Mouse (Mus musculus) forebrain, embryonic 11.5 days (tissue): Measurements from ENCODE around the gene Defb18. TPM values are rescaled to one million over a fixed set of nuclear protein-coding genes. Genes with fewer than 3 reads are reported as not detected.
"Not testable (repeated sequence)": the region's sequence is repeated elsewhere in the genome, so short reads cannot be mapped to it uniquely, and the experiment has no call there.

Experiments
- ATAC-seq: fragments of 200-750 bp; cut with Nextera tagmentation; replicated peaks from 2 replicates; pipeline ENCODE4 v1.8.0; 2017; ENCODE audit warnings: moderate TSS enrichment; ENCODE audit not compliant: low FRiP score
- DNase-seq: peaks from one replicate; pipeline ENCODE4 v3.0.0-alpha.2; 2017; ENCODE audit warnings: low spot score
- H3K27ac ChIP-seq: fragments of 300-500 bp; sonication (generic); 2 replicates; pipeline ENCODE4 v1.5.1; 2014; ENCODE audit warnings: low read depth, low read length
- H3K27me3 ChIP-seq: fragments of 300-500 bp; sonication (generic); 2 replicates; pipeline ENCODE4 v1.6.1; 2014; ENCODE audit warnings: mild to moderate bottlenecking, low read length, mixed read lengths; ENCODE audit not compliant: control insufficient read depth, insufficient read depth
- H3K36me3 ChIP-seq: fragments of 300-500 bp; sonication (generic); 2 replicates; pipeline ENCODE4 v1.6.1; 2014; ENCODE audit warnings: mild to moderate bottlenecking, low read length, moderate library complexity, mixed read lengths; ENCODE audit not compliant: control insufficient read depth, insufficient read depth
- H3K4me1 ChIP-seq: fragments of 300-500 bp; sonication (generic); replicated peaks from 2 replicates; pipeline ENCODE4 v1.6.1; 2014; ENCODE audit warnings: low read length, mixed read lengths; ENCODE audit not compliant: control insufficient read depth, insufficient read depth
- H3K4me2 ChIP-seq: fragments of 300-500 bp; sonication (generic); 2 replicates; pipeline ENCODE4 v1.6.1; 2014; ENCODE audit warnings: low read depth, mild to moderate bottlenecking, low read length, moderate library complexity, mixed read lengths; ENCODE audit not compliant: severe bottlenecking
- H3K4me3 ChIP-seq: fragments of 300-500 bp; sonication (generic); 2 replicates; pipeline ENCODE4 v1.5.1; 2014; ENCODE audit warnings: low read depth, low read length
- H3K9ac ChIP-seq: fragments of 300-500 bp; sonication (generic); 2 replicates; pipeline ENCODE4 v1.6.1; 2014; ENCODE audit warnings: low read length
- H3K9me3 ChIP-seq: fragments of 300-500 bp; sonication (generic); 2 replicates; pipeline ENCODE4 v1.6.1; 2016; ENCODE audit warnings: low read length, mixed read lengths; ENCODE audit not compliant: control insufficient read depth
- WGBS: fragments of 180-500 bp; shearing (Covaris S2); extraction: QIAGEN DNeasy Blood & Tissue Kit; methylation state at CpG from one replicate; pipeline ENCODE4 v1.1.7; 2014; 5-methylcytosine and 5-hydroxymethylcytosine counted together
- polyA plus RNA-seq: library from polyadenylated mRNA; unstranded; fragments of >200 nt; fragmentation: Nextera tagmentation; extraction: Ambion mirVana; gene quantifications from 2 replicates; pipeline ENCODE4 v1.2.1, GENCODE M21; 2014

Gene Defb18
- not detected in 2 replicates for polyA plus RNA-seq

DNA sequence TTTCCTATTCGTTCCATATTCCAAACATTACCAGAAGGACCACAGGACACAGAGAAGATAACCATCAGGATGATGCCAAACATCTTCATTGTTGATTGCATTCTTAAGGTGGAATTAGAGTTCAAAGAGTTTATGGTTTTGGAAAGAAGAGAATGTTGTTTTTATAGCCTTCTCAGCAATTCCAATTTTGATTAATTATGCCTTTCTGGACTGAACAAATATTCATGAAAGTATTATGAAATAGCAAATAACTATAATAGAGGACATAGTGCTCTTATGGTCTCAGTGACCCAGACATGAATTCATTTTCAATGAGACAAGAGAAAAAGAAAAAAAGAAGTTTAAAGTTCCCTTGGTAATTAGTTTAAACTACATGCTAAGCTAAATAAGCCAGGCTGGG, at the start of gene Defb18:
Gene Defb18 (minus strand): TSS at position 101 of the 400 bp plus-strand sequence.
- no peak within 1 kb of the TSS for H3K9ac ChIP-seq
- no peak within 1 kb of the TSS for H3K27ac ChIP-seq
- H3K9me3 ChIP-seq: no peaks in the 10 kb centered on the region
- no peak for ATAC-seq
- 86% methylated on average over 1 of the region's 1 CpGs for WGBS
- H3K4me3 ChIP-seq: no peak within 1 kb of the TSS
- H3K4me2 ChIP-seq: no peak within 1 kb of the TSS
- no peaks in the 10 kb centered on the region for H3K36me3 ChIP-seq
- no peak for DNase-seq
- H3K27me3 ChIP-seq: no peaks in the 10 kb centered on the region
- no peaks in the 10 kb centered on the region for H3K4me1 ChIP-seq

DNA sequence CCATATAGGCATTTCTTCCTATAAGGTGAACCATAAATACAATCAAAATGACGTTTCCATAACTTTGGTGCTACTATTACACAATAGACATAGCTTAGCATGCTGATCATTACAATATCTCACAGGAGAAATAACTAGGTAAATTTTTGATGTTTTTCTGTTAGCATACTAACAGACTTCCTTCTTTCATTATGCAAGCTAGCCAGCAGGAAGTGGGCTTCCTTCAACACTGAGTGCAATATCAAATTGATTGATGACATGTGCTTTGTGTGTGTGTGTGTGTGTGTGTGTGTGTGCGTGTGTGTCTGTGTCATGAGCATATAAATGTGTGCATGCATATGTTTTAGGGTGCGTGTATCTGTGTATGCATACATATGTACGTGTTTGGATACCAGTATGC, 33.9 kb upstream of the Defb18 start:
- no peaks in the 10 kb centered on the region for H3K36me3 ChIP-seq
- no peaks in the 10 kb centered on the region for H3K27me3 ChIP-seq
- H3K9me3 ChIP-seq: no peaks in the 10 kb centered on the region
- ATAC-seq (no peak), DNase-seq (no peak)
- H3K4me3 ChIP-seq: no peak overlapping the region
- H3K27ac ChIP-seq: no peak overlapping the region
- H3K4me1 ChIP-seq: no peaks in the 10 kb centered on the region
- WGBS: 89% methylated on average over 4 of the region's 4 CpGs
- H3K4me2 ChIP-seq: no peak overlapping the region
- no peak overlapping the region for H3K9ac ChIP-seq

GRCm38 (mm10) chr1:18268845-18269244, 31.6 kb upstream of the Defb18 start:
- 70% methylated on average over 5 of the region's 5 CpGs for WGBS
- H3K27me3 ChIP-seq: no peaks in the 10 kb centered on the region
- no peak overlapping the region for H3K27ac ChIP-seq
- H3K4me2 ChIP-seq: no peak overlapping the region
- H3K36me3 ChIP-seq: no peaks in the 10 kb centered on the region
- no peaks in the 10 kb centered on the region for H3K9me3 ChIP-seq
- DNase-seq (no peak), ATAC-seq (no peak)
- H3K4me3 ChIP-seq: no peak overlapping the region
- no peak overlapping the region for H3K9ac ChIP-seq
- H3K4me1 ChIP-seq: no peaks in the 10 kb centered on the region

- Histone ChIP-seq H3K4me2 (no peak within 1 kb of the TSS), H3K4me3 (no peak within 1 kb of the TSS), H3K4me1 (no peaks in the 10 kb centered on the region), H3K27me3 (no peaks in the 10 kb centered on the region), H3K36me3 (no peaks in the 10 kb centered on the region), H3K27ac (no peak within 1 kb of the TSS), H3K9me3 (no peaks in the 10 kb centered on the region), H3K9ac (no peak within 1 kb of the TSS)
- no peak for ATAC-seq
- DNase-seq: no peak
Observed at GRCm38 (mm10) chr1:18265038-18265437, 27.8 kb upstream of the Defb18 start, which contains the start of gene Defb41. TSS of gene Defb41 (minus strand) at chr1:18265138.

GRCm38 (mm10) chr1:18245801-18246580, 8.7 kb upstream of the Defb18 start:
- 88% methylated on average over 9 of the region's 9 CpGs for WGBS
- DNase-seq, H3K4me3 ChIP-seq, H3K9me3 ChIP-seq, H3K27ac ChIP-seq, H3K4me1 ChIP-seq, H3K4me2 ChIP-seq, ATAC-seq, H3K27me3 ChIP-seq, H3K9ac ChIP-seq, H3K36me3 ChIP-seq: not testable (repeated sequence)

DNA sequence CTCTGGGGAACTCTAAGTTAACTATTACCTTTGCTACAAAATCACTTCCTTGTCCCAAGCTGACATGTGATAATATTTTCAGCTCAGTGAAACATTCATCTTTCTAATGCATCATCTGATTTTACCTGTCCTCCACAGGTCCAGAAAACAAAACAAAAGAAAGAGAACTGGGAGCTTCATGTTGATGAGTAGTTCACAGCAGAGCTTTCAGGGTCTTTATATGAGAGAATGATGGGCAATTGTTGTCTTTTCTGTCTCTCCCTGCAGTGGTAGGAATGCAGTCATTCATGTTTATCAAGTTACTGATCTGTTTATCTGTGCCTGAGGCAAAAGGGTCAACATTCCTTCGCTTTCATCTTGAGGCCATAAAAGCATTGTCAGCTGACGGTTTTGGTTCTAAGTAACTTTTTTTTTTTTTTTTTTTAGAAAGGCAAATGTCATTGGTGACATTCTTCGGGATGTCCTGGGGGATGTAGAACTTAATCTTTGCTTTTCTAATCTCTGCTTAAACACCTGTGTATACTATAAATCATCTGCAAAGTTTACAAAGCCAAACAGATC, 13.8 kb downstream of the Defb18 start:
- no peak overlapping the region for H3K27ac ChIP-seq
- no peak for DNase-seq
- no peaks in the 10 kb centered on the region for H3K9me3 ChIP-seq
- no peak overlapping the region for H3K9ac ChIP-seq
- no peak overlapping the region for H3K4me2 ChIP-seq
- ATAC-seq: no peak
- H3K27me3 ChIP-seq: no peaks in the 10 kb centered on the region
- WGBS: 69% methylated on average over 3 of the region's 3 CpGs
- no peaks in the 10 kb centered on the region for H3K4me1 ChIP-seq
- no peaks in the 10 kb centered on the region for H3K36me3 ChIP-seq
- no peak overlapping the region for H3K4me3 ChIP-seq

GRCm38 (mm10) chr1:18191719-18192118, 45.5 kb downstream of the Defb18 start:
- ATAC-seq: peak; percentile 60

DNA sequence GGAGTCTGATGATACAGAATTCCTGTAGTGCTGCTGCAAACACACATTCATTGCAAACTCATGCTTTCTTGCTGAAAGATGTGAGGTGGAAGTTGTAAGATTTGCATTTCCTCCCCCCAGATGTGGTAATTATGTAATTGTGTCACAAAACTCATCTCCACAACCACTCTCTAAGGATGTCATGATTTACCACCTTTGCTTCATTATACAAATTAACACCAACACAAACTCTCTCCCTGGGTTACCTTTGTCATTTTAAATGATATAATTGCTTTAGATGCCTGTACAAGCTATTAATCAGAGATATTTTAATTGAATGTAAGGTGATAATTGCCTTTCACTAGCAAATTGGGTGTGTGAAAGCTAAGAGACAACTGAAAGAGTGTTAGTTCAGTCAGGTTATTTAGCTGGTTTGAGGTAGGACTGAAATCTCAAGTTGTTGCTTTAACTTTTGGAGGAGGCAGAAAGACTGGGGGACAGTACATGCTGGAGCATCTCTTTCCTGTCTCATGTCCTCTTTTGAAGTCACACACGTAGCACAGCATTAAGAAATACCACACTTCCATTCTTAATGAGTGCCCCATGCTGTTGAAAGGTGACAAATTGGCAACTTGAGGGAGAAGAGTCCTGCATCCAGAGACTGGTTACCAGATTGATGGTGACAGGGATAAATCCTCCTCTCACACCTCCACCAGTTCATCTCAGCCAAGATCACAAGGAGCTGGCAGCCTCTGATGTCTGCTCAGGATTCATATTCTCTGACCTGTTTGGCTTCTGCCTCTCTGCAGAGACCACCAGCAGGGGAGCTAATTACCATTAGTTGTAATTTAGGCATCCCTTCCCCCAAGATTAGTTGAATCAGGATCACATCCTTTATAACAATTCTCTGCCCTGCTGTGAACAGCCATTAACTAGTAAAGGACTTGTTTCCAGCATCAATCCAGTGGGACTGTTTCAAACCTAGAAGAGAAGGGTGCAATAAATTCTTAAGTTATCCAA, 46.2 kb downstream of the Defb18 start:
- H3K36me3 ChIP-seq: no peaks in the 10 kb centered on the region
- H3K27me3 ChIP-seq: no peaks in the 10 kb centered on the region
- H3K4me2 ChIP-seq: no peak overlapping the region
- no peaks in the 10 kb centered on the region for H3K9me3 ChIP-seq
- H3K9ac ChIP-seq: no peak overlapping the region
- H3K27ac ChIP-seq: no peak overlapping the region
- ATAC-seq (peak; percentile 67), DNase-seq (peak; percentile 44)
- 0 out of 2 replicates have a peak, but pooled peaks cover 2% of the 10 kb centered on the region for H3K4me1 ChIP-seq
- H3K4me3 ChIP-seq: no peak overlapping the region
- WGBS: 0% methylated on average over 1 of the region's 1 CpGs

More at GRCm38 (mm10) chr1:18191719-18192118, 45.5 kb downstream of the Defb18 start:
- no peaks in the 10 kb centered on the region for H3K9me3 ChIP-seq
- H3K36me3 ChIP-seq: no peaks in the 10 kb centered on the region
- WGBS: 22% methylated on average over 4 of the region's 4 CpGs
- H3K4me1 ChIP-seq: 0 out of 2 replicates have a peak, but pooled peaks cover 2% of the 10 kb centered on the region
- H3K27me3 ChIP-seq: no peaks in the 10 kb centered on the region
- no peak for DNase-seq
- H3K9ac ChIP-seq: no peak overlapping the region
- H3K4me3 ChIP-seq: no peak overlapping the region
- H3K4me2 ChIP-seq: no peak overlapping the region
- H3K27ac ChIP-seq: no peak overlapping the region
